9 mouse cellular contexts compared by ENCODE assay signal in genomic region chr8:95245180-95245579, GRCm38 (mm10). TPM values are rescaled to one million over a fixed set of nuclear protein-coding genes. Genes with fewer than 3 reads are reported as not detected.
DNase-seq lines count a peak whose midpoint lies in the region; ATAC-seq lines count a peak whose summit lies in the region.
"Had no signal": no experiment of that assay in that cellular context is flagged by ENCODE, and none has a peak within 500 bp of the region (broad histone marks: within the 10 kb centered on the region; RNA-seq: fewer than 3 reads in every experiment).

No protein-coding gene starts in this region.

- H3K4me2 ChIP-seq in liver, embryonic 11.5 days: no peak overlapping the region
- H3K4me2 ChIP-seq in embryonic facial prominence, embryonic 15.5 days (replicated peaks): no peak overlapping the region
- no peak overlapping the region for H3K4me2 ChIP-seq in neural tube, embryonic 14.5 days (ENCODE audit: low read depth, low read length)
- H3K4me2 ChIP-seq: liver, embryonic 13.5 days had no signal

- no peaks in the 10 kb centered on the region; the same call in 1 of the 2 replicates for H3K4me1 ChIP-seq in liver, embryonic 11.5 days (replicated peaks; ENCODE audit: control insufficient read depth, insufficient read depth, low read length)
- H3K4me1 ChIP-seq in embryonic facial prominence, embryonic 15.5 days: 0 out of 2 replicates have a peak, but pooled peaks cover 7% of the 10 kb centered on the region
- H3K4me1 ChIP-seq in neural tube, embryonic 14.5 days (ENCODE audit: control insufficient read depth, insufficient read depth, low read length): peaks cover 27% of the 10 kb centered on the region

- no peaks in the 10 kb centered on the region for H3K9me3 ChIP-seq in liver, embryonic 11.5 days (ENCODE audit: control insufficient read depth, low read length)
- H3K9me3 ChIP-seq in embryonic facial prominence, embryonic 15.5 days (replicated peaks): no peaks in the 10 kb centered on the region
- no peaks in the 10 kb centered on the region for H3K9me3 ChIP-seq in neural tube, embryonic 14.5 days (ENCODE audit: control insufficient read depth, low read length)
- H3K9me3 ChIP-seq: liver, embryonic 13.5 days had no signal

- H3K27me3 ChIP-seq in liver, embryonic 11.5 days (replicated peaks; ENCODE audit: control insufficient read depth, insufficient read depth, low read length): no peaks in the 10 kb centered on the region; the same call in 1 of the 2 replicates
- H3K27me3 ChIP-seq in embryonic facial prominence, embryonic 15.5 days: no peaks in the 10 kb centered on the region
- no peaks in the 10 kb centered on the region for H3K27me3 ChIP-seq in neural tube, embryonic 14.5 days (ENCODE audit: control insufficient read depth, insufficient read depth, low read length)
- H3K27me3 ChIP-seq: liver, embryonic 13.5 days had no signal

- H3K36me3 ChIP-seq in liver, embryonic 11.5 days (ENCODE audit: control insufficient read depth, insufficient read depth, low read length): no peaks in the 10 kb centered on the region
- no peaks in the 10 kb centered on the region for H3K36me3 ChIP-seq in embryonic facial prominence, embryonic 15.5 days
- no peaks in the 10 kb centered on the region for H3K36me3 ChIP-seq in neural tube, embryonic 14.5 days (ENCODE audit: control insufficient read depth, insufficient read depth, low read length)
- H3K36me3 ChIP-seq: liver, embryonic 13.5 days had no signal

- H3K4me3 ChIP-seq in liver, embryonic 11.5 days (ENCODE audit: low read depth, low read length): no peak overlapping the region
- H3K4me3 ChIP-seq in embryonic facial prominence, embryonic 15.5 days (replicated peaks): no peak overlapping the region
- no peak overlapping the region for H3K4me3 ChIP-seq in neural tube, embryonic 14.5 days (ENCODE audit: low read depth, low read length)
- H3K4me3 ChIP-seq: liver, embryonic 13.5 days had no signal

- ATAC-seq in liver, embryonic 11.5 days (replicated peaks; ENCODE audit: low FRiP score): no peak
- peak; percentile 53; the same call in 1 of the 2 replicates for ATAC-seq in embryonic facial prominence, embryonic 15.5 days (ENCODE audit: insufficient number of reproducible peaks, low FRiP score, low TSS enrichment, low read depth)
- 0 out of 2 replicates have a peak, but pooled peaks have one; percentile 15 for ATAC-seq in neural tube, embryonic 14.5 days (ENCODE audit: low read depth)

- peak; percentile 32 for DNase-seq in liver
- no peak for DNase-seq in liver, embryonic 11.5 days (ENCODE audit: low spot score)
- DNase-seq in heart, postnatal 4 days: peak; percentile 76
- DNase-seq in large intestine, adult 2 months (ENCODE audit: low read depth, low spot score): peak; percentile 51
- DNase-seq in cerebellum, postnatal 36 days: no peak
- no peak for DNase-seq in layer of hippocampus, adult 8-10 months (ENCODE audit: low spot score in 2 of 2)
- DNase-seq: liver, embryonic 13.5 days had no signal

- no peak overlapping the region for H3K27ac ChIP-seq in liver, embryonic 11.5 days (ENCODE audit: low read depth, low read length)
- H3K27ac ChIP-seq in embryonic facial prominence, embryonic 15.5 days (replicated peaks): 0 out of 2 replicates have a peak overlapping the region, but pooled peaks have one; percentile 18
- peak overlapping the region; percentile 93 for H3K27ac ChIP-seq in neural tube, embryonic 14.5 days (ENCODE audit: low read depth, low read length)
- H3K27ac ChIP-seq: liver, embryonic 13.5 days had no signal

- H3K9ac ChIP-seq in liver, embryonic 11.5 days (ENCODE audit: low read depth, low read length): no peak overlapping the region
- H3K9ac ChIP-seq in embryonic facial prominence, embryonic 15.5 days: no peak overlapping the region
- no peak overlapping the region for H3K9ac ChIP-seq in neural tube, embryonic 14.5 days (replicated peaks; ENCODE audit: low read depth, low read length)
- H3K9ac ChIP-seq: liver, embryonic 13.5 days had no signal

- 77% methylated on average over 5 of the region's 5 CpGs for WGBS in liver, embryonic 11.5 days
- 56% methylated on average over 5 of the region's 5 CpGs for WGBS in embryonic facial prominence, embryonic 15.5 days
- WGBS in large intestine, adult 2 months: 18% methylated on average over 5 of the region's 5 CpGs
- 31% methylated on average over 5 of the region's 5 CpGs for WGBS in neural tube, embryonic 14.5 days

RNA-seq across cellular contexts. Expression of gene Kifc3, which starts 42.6 kb away (rescaled TPM):
- polyA plus RNA-seq in liver, embryonic 11.5 days (2014; fragmentation: Nextera tagmentation; extraction: Ambion mirVana): 7.8 and 8.1 TPM in 2 replicates
- 17.6 and 17.9 TPM in 2 replicates for polyA plus RNA-seq in embryonic facial prominence, embryonic 15.5 days (2015; fragmentation: Nextera tagmentation; extraction: Ambion mirVana)
- total RNA-seq in heart, postnatal 4 days (2021): 10 to 100 TPM; 61.4 to 63.9 TPM
- 25.6 and 31.4 TPM in 2 replicates for polyA plus RNA-seq in large intestine, adult 2 months (2012; rRNA removed)
- polyA plus RNA-seq in neural tube, embryonic 14.5 days (2014; fragmentation: Nextera tagmentation; extraction: Ambion mirVana): 15.9 and 20.0 TPM in 2 replicates
- 10 to 100 TPM; 61.6 to 80.0 (median 69.9) TPM for total RNA-seq in layer of hippocampus, adult 8-10 months (2022)

Comparison
In these comparisons a context has a peak if more than half of its experiments do, and no peak if none do; other contexts are left out.
1. DNase-seq: peak in liver (single experiment), heart, postnatal 4 days (single experiment) and large intestine, adult 2 months (single experiment); none in liver, embryonic 11.5 days (single experiment), cerebellum, postnatal 36 days (0 of 2) and layer of hippocampus, adult 8-10 months (0 of 2).